Mouse (Mus musculus) kidney, adult 2 months (tissue): ENCODE results near the gene Piwil4.

Experiments
- CTCF ChIP-seq: fragments of 200-500 bp; conservative IDR thresholded peaks from 2 replicates; pipeline ENCODE4 v1.5.1; 2011; ENCODE audit warnings: low read depth, mild to moderate bottlenecking, control low read depth, low read length, moderate library complexity, mixed read lengths; ENCODE audit not compliant: insufficient read depth, insufficient read length
- POLR2A ChIP-seq: fragments of 200-500 bp; IDR thresholded peaks from one replicate; pipeline ENCODE4 v1.6.1; 2011; ENCODE audit warnings: low read depth, low read length, control low read depth

- TF ChIP-seq CTCF (no peak), POLR2A (no peak)
Observed at GRCm38 (mm10) chr9:14758590-14758989, 18.1 kb upstream of the Piwil4 start.
